Mouse (Mus musculus) layer of hippocampus, postnatal 14 days (tissue): ENCODE results near the gene C8b. TPM values are rescaled to one million over a fixed set of nuclear protein-coding genes. Genes with fewer than 3 reads are reported as not detected.

Experiments used
- DNase-seq, 2 experiments: peaks; one replicate each; pipeline ENCODE4 v3.0.0; 2021 to 2022; ENCODE audit warnings: low spot score in 2 of 2, mixed read lengths in 1 of 2
- long read RNA-seq, 2 experiments: library from polyadenylated mRNA; stranded (forward); transcript quantifications; one replicate each; pipeline ENCODE4 v2.0.0; 2021
- total RNA-seq, 2 experiments: library from RNA; stranded (reverse); gene quantifications; 2 replicates each; pipeline ENCODE4 v1.2.3; 2021

The C8b gene
- under 1 TPM in 1 of 2 experiments, not detected in 1; 0.21 TPM for total RNA-seq
- long read RNA-seq, experiment 1 = 0 reads
- long read RNA-seq, experiment 2 = 0 reads

GRCm38 (mm10) chr4:104766065-104766464, at the start of gene C8b:
C8b (plus strand) TSS chr4:104766317.
- no peak for DNase-seq

- peak in 1 of 2 experiments; percentile 42 for DNase-seq
Measured at GRCm38 (mm10) chr4:104716506-104716905, 49.6 kb upstream of the C8b start.

DNA sequence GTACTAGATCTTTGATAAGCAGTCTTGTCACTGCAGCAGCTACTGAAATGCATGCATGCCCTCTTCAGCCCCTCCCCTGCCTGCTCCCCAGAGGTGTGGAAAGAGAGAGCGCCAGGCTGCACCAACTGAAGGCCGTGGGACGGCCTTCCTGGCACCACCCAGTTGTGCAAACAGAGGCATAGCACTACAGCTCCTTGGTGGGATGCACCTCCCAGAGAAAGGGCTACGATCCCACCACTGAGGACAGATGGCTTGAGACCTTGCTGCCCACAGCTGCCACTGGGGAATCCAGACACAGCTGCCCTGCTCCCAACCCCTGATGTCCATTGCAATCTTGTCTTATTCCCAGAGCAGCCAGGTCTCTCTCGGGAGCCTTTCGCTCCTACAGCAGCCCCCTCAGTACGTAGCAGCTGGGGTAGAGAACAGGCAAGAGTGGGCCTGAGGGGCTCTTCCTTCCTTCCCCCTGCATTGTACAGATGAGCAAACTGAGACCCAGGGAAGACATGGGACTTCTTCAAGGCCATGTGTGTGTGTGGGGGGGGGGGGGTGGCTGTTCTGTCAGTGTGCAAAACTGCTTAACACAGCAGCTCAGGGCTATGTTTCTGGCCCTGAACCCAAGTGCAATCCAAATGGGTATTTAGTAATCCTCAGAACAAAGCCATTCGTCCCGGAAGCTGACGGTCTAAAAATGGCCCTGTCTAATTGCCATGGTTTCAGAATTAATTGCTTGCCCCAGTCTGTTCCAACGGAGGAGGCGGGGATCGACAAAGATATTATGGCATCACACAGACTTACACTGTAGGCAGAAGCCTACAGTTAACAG, 46.9 kb upstream of the C8b start:
- peak; percentile 45 to 83 for DNase-seq

GRCm38 (mm10) chr4:104723527-104724045, 42.5 kb upstream of the C8b start:
- peak in 1 of 2 experiments; percentile 46 for DNase-seq

DNA sequence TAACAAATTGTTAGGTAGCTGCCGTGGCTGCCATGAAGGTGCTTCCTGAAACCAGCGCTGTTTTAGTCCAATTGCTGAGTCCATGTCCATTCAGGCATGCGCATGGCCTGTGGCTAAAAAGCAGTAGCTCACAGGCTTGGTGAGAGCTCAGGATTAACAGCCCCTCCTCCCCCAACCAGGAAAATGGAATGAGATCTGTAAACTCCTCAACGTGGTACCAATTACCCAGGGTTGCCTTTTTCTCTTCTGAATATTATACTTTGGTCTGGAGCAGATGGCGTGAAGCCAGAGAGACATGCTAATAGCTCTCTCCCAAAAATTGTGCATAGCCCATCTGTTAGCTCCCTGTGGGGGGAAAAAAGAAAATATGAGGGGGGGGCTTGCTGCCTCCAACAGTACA, 41.9 kb upstream of the C8b start:
- DNase-seq = peak in 1 of 2 experiments; percentile 20

GRCm38 (mm10) chr4:104725673-104726072, 40.4 kb upstream of the C8b start:
- DNase-seq = peak in 1 of 2 experiments; percentile 45

- DNase-seq = no peak
Measured at GRCm38 (mm10) chr4:104729185-104729584, 36.9 kb upstream of the C8b start.

GRCm38 (mm10) chr4:104746500-104746899, 19.6 kb upstream of the C8b start:
- peak in 1 of 2 experiments; percentile 55 for DNase-seq

DNA sequence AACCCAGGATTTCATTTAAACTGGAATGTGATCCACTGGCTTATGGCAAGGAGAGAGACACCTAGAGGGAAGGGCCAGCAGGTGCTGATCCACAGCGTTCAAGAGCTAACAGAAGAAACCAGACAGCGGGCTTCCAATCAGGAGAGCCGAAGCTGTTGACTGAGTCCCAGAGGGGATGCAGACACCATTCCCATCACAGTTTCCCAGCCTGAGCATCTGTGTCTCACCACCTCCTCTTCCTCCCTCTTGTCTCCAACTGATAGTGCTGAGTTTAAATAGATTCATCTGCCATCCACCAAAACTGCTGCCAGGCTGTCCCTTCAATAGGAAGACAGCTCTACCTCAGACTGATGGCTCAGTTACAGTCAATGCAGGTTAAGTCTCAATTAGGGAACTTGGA, 12.0 kb upstream of the C8b start:
- DNase-seq = no peak

DNA sequence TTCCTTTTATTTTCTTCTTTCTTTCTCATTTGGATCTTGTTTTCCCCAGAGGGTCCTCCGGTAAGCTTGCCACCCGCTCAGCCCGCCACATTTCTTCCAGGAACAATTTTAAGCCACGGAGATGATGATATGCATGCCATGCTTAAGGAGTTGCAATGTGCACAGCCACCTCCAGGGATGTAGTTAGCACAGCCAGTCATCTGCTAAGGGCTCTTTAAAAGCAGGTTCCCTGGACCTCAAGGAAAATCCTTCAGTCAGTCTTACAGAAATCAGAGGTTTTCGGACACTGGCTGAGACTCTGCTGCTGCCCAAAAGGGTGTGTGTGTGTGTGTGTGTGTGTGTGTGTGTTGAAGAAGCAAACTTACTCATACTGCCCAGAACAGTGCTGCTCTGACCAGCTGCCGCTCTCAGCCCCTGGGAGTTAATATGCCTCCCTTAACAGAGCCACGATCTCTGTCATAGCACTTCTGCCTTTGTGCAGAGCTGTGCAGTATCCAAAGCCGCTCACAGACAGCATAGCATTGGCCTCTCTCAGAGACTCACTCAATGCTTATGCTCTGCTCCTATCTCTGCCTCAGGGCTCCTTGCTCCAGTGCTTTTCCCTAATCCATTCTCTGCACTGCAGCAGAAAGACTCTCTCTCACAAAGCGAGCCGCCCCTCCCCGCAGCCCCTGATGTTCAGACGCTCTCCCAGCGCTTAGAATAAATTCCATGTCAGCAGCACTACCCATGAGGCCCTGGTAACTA, 5.1 kb upstream of the C8b start:
- DNase-seq = no peak

- DNase-seq = no peak
Measured at GRCm38 (mm10) chr4:104768190-104768589, 2.1 kb downstream of the C8b start.

- no peak for DNase-seq
Measured at GRCm38 (mm10) chr4:104769602-104770001, 3.5 kb downstream of the C8b start.

GRCm38 (mm10) chr4:104770331-104770730, 4.2 kb downstream of the C8b start:
- no peak for DNase-seq

DNA sequence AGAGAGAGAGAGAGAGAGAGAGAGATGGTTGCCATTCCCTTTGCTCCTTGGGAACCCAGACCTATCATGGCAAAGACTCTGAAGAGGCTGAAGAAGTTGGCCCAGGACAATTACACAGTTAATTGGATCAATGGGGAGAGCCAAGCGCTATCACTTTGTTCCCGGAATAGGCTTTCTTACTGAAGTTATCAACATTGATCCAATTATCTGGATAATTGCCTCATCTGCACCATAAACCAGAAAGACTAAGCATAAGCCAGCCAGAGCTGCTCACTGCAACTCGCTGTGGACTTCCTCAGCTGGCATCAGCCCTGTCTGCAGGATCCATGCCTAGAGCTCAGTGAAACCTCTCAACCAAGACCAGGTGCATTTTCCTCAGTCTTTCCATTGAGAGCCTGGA, 9.5 kb downstream of the C8b start:
- no peak for DNase-seq

DNA sequence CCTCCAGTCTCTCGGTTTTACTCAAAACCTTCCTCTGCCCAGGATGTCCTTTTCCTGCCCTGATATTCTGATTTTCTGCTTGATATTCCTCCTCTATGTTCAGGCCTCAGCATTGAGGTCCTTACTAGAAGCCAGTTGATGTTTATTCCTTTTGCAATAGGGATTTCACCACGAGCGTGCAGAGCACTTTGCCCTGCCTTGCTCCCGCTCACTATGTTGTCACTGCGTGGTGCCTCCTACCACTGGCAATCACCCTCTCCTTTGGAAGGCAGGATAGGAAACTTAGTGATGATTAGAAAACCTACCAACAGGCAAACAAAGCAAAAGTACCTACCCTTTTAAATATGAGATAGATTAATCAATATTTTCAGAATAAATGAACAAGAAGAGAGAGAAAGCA, 13.3 kb downstream of the C8b start:
- no peak for DNase-seq

- DNase-seq = no peak
Measured at GRCm38 (mm10) chr4:104781441-104781840, 15.3 kb downstream of the C8b start.

GRCm38 (mm10) chr4:104782346-104782745, 16.2 kb downstream of the C8b start:
- no peak for DNase-seq

DNA sequence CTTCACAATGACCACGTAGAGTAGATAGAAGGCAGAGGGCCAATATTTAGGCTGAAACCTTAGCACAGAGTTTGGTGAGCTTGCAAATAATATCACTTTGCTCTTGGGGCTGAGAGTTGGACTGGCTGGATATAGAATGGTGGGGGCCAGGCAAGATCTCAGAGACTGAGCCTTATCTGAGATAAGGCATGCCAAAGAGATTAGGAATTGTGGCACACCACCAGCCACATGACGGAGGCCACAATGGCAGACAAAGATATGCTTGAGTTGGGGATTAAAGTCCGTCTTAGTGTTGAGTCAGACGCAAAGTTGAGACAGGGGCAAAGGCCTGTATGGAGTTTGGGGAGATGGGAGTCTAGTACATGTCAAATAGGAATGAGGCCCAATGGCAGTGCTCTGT, 26.0 kb downstream of the C8b start:
- no peak for DNase-seq

DNA sequence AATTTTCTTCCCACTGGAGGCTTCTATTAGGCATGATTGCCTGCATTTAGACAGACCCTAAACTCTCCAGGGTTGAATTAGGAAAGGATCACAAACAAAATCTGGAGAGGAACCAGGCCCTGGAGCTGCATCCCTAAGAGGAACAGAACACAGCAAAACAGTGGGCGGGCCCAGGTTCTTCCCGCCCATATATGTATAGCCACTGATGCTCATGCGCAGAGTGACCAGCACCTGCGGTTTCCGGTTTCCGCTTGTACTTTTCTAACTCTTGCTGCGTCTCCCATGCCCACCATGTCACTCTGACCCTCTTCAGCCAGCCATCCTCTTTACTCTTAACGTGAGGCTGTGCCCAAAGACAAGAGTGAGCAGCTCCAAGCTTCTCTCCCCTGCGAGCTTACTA, 32.8 kb downstream of the C8b start:
- DNase-seq = no peak

DNA sequence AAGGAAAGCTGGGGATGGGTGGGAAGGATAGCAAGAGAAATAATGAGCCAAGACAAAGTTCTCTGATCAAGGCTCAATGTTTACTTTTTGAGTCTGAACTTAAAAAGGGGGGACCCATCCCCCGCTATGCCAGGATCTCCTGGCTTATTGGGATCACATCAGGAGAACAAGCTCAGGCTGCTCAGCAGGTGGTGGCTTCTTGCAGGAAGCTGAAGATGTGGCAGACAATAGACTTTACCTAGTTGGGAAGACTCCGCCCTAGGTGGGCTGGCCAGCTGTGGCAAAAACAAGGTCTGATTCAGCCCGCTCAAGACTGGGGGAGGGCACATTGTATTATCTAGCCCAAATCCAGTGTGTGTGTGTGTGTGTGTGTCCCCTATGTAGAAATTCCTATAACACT, 35.5 kb downstream of the C8b start:
- no peak for DNase-seq

- DNase-seq = no peak
Measured at GRCm38 (mm10) chr4:104804100-104804499, 38.0 kb downstream of the C8b start.
